Mouse (Mus musculus) adrenal gland (tissue): ENCODE measurements around the gene Cyp3a41a.
"Not testable (repeated sequence)": the region's sequence is repeated elsewhere in the genome, so short reads cannot be mapped to it uniquely, and the experiment has no call there.

ENCODE experiments used
- intact Hi-C: fragments of 180-260 bp; cut with DNase I; formaldehyde crosslinking; loops from one replicate; pipeline ENCODE4 v1.15.1; 2025
- long read RNA-seq, 2 experiments: library from polyadenylated mRNA; unstranded; transcript quantifications; one replicate each; pipeline ENCODE4 v2.0.0; 2020; ENCODE audit warnings: borderline replicate concordance in 1 of 2; ENCODE audit not compliant: insufficient replicate concordance in 1 of 2

Gene Cyp3a41a
- long read RNA-seq, experiment 1 = 0 reads
- long read RNA-seq, experiment 2 = 0 reads

DNA sequence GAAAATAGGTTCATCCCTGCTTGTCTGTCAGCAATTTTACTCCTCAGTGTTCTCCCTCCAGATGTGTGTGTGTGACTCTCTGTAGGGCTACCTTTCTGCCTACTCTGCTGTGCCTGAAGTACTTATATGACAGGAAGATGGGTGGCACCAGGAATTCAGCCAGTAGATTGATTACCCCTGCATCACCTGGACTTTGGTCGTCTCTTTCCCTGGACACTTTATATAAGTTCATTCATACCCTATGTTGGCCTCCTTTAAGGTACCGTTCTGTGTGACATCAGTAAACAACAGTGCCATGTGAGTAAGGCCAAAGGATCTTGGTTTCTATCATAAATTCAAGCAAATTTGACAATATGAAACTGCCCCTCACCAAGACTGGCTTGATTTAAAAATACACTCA is at the start of gene Cyp3a41a:
Gene Cyp3a41a, minus strand, starts transcription at position 101 of the 400 bp plus-strand sequence.
- intact Hi-C loops = not testable (repeated sequence)

DNA sequence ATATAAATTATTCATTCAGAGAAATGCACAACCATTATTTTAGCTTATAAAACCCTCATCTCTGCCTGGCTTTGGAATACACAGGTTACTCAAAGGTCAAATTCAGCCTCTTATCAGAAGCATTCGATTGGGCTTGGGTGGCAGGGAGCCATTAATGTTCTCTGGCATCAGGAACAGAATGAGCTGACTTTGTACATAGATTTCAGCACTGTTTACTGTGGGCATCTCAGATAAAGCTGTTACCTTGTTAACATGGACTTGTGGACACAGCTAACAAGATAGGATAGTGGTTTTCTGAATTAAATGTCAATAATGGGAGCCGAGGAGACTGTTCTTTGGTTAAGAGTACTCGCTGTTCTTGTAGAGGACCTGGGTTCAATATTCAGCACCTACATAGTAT is 17.6 kb upstream of the Cyp3a41a start:
- intact Hi-C loops = not testable (repeated sequence)

DNA sequence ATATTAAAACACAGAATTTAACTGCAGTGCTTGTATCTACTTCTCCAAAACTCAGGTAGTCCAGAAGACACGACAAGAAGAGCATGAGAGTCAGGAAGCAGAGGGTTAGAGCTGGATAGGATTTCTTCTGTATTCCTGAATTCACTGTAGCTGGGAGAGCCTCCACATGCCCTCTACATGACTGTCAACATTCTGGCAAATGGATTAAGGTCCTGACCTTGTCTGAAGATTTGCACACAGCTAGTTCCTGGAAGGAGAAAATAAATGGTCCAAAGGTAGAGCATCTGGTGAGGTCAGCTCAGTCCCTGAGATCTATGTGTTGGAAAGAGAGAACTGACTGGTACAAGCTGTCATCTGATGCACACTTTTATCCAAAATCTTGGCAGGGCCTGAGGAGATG is 5.6 kb downstream of the Cyp3a41a start:
- intact Hi-C loops = not testable (repeated sequence)

DNA sequence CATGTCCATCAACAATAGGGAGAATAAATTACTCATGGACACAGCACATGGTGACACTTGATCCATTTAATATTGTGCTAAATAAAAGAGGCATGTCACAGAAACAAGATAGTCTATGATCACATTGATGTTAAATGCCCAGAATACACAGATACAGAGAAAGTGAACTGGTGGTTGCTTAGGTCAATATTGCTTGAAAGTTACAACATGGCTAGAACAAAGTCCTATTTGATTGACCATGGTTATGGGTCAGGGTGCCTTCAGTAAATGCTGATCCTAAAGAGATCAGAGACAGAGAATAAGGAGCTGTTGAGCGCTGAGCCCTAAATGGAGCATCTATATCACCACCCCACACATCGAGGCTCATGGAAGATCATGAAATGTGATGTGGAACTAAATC is 12.6 kb downstream of the Cyp3a41a start:
- intact Hi-C loops = not testable (repeated sequence)

DNA sequence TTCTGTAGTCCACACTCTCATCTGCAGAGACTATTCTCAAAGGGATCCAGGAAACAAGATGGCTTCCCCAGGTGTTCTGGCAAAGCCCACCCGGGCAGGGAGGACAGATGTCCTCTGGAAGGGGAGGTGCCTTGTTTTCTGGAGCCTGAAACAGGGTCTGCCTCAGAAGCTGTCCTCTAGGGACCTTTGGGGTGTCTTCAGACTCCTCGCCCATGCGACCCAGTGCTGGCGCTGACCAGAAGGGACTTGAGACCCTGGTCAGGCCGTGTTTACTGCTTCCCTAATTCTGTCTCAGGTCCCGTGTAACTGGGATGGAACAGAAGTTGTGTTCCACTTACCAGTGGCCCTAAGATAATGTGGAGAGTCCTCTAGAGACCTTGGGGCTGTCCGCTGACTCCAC is 57.9 kb downstream of the Cyp3a41a start:
- intact Hi-C loops = no loop called here

DNA sequence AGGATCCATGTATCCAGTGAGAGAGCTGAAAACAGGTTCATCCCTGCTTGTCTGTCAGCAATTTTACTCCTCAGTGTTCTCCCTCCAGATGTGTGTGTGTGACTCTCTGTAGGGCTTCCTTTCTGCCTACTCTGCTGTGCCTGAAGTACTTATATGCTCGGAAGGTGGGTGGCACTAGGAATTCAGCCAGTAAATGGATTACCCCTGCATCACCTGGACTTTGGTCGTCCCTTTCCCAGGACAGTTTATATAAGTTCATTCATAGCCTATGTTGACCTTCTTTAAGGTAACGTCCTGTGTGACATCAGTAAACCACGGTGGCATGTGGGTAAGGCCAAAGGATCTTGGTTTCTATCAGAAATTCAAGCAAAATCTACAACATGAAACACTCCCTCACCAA is 72.2 kb downstream of the Cyp3a41a start:
- intact Hi-C loops = no loop called here
